Mouse (Mus musculus) forebrain, embryonic 11.5 days (tissue): Measurements from ENCODE around the gene Ttl. TPM values are rescaled to one million over a fixed set of nuclear protein-coding genes. Genes with fewer than 3 reads are reported as not detected.

Experiments
- ATAC-seq: fragments of 200-750 bp; cut with Nextera tagmentation; replicated peaks from 2 replicates; pipeline ENCODE4 v1.8.0; 2017; ENCODE audit warnings: moderate TSS enrichment; ENCODE audit not compliant: low FRiP score
- DNase-seq: peaks from one replicate; pipeline ENCODE4 v3.0.0-alpha.2; 2017; ENCODE audit warnings: low spot score
- H3K27ac ChIP-seq: fragments of 300-500 bp; sonication (generic); 2 replicates; pipeline ENCODE4 v1.5.1; 2014; ENCODE audit warnings: low read depth, low read length
- H3K27me3 ChIP-seq: fragments of 300-500 bp; sonication (generic); 2 replicates; pipeline ENCODE4 v1.6.1; 2014; ENCODE audit warnings: mild to moderate bottlenecking, low read length, mixed read lengths; ENCODE audit not compliant: control insufficient read depth, insufficient read depth
- H3K36me3 ChIP-seq: fragments of 300-500 bp; sonication (generic); 2 replicates; pipeline ENCODE4 v1.6.1; 2014; ENCODE audit warnings: mild to moderate bottlenecking, low read length, moderate library complexity, mixed read lengths; ENCODE audit not compliant: control insufficient read depth, insufficient read depth
- H3K4me1 ChIP-seq: fragments of 300-500 bp; sonication (generic); replicated peaks from 2 replicates; pipeline ENCODE4 v1.6.1; 2014; ENCODE audit warnings: low read length, mixed read lengths; ENCODE audit not compliant: control insufficient read depth, insufficient read depth
- H3K4me2 ChIP-seq: fragments of 300-500 bp; sonication (generic); 2 replicates; pipeline ENCODE4 v1.6.1; 2014; ENCODE audit warnings: low read depth, mild to moderate bottlenecking, low read length, moderate library complexity, mixed read lengths; ENCODE audit not compliant: severe bottlenecking
- H3K4me3 ChIP-seq: fragments of 300-500 bp; sonication (generic); 2 replicates; pipeline ENCODE4 v1.5.1; 2014; ENCODE audit warnings: low read depth, low read length
- H3K9ac ChIP-seq: fragments of 300-500 bp; sonication (generic); 2 replicates; pipeline ENCODE4 v1.6.1; 2014; ENCODE audit warnings: low read length
- H3K9me3 ChIP-seq: fragments of 300-500 bp; sonication (generic); 2 replicates; pipeline ENCODE4 v1.6.1; 2016; ENCODE audit warnings: low read length, mixed read lengths; ENCODE audit not compliant: control insufficient read depth
- WGBS: fragments of 180-500 bp; shearing (Covaris S2); extraction: QIAGEN DNeasy Blood & Tissue Kit; methylation state at CpG from one replicate; pipeline ENCODE4 v1.1.7; 2014; 5-methylcytosine and 5-hydroxymethylcytosine counted together
- polyA plus RNA-seq: library from polyadenylated mRNA; unstranded; fragments of >200 nt; fragmentation: Nextera tagmentation; extraction: Ambion mirVana; gene quantifications from 2 replicates; pipeline ENCODE4 v1.2.1, GENCODE M21; 2014

Gene Ttl
- polyA plus RNA-seq, 1 experiment from 2014 or later: 16.7 TPM

DNA sequence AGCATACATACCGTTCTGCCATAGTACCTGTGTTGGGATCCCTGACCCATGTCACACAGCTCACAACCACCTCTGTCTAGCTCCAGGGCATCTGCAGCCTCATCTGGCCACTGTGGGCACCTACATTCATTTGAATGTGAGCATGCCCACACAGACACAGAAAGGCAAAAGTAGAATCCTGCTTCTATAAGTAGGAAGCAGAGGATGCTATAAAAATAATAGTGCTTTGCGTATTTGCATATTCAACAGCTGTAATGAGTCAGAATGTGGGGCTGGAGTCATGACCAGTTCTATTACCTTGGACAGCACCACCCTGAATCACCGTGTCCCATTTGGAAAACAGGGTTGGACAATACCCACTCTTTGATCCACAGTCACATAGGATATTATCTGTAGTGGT lies 4.6 kb downstream of the Ttl start:
- WGBS: 89% methylated on average over 3 of the region's 3 CpGs
- no peaks in the 10 kb centered on the region for H3K9me3 ChIP-seq
- ATAC-seq (no peak), DNase-seq (no peak)
- no peak overlapping the region for H3K4me3 ChIP-seq
- no peak overlapping the region for H3K9ac ChIP-seq
- H3K4me1 ChIP-seq: peaks cover 7% of the 10 kb centered on the region; the same call in 1 of the 2 replicates
- no peak overlapping the region for H3K4me2 ChIP-seq
- no peaks in the 10 kb centered on the region for H3K27me3 ChIP-seq
- H3K27ac ChIP-seq: no peak overlapping the region
- no peaks in the 10 kb centered on the region; the same call in 1 of the 2 replicates for H3K36me3 ChIP-seq

DNA sequence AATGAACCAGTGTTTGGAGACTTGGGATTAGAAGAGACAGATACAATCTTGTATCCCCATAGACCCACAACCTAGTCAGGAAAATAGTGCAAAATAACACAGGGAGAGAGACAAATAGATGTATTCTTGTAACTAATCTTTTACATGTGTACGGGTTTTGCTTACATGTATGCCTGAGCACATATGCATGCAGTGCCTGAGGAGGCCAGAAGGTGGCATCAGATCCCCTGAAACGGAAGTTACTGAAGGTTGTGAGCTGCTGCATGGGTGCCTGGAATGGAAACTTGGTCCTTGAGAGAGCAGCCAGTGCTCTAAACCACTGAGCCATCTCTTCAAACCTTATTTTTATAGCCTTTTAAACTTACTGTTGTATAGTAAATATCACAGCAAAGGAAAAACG lies 12.6 kb downstream of the Ttl start:
- H3K4me3 ChIP-seq: no peak overlapping the region
- peaks cover 2% of the 10 kb centered on the region; the same call in 1 of the 2 replicates for H3K36me3 ChIP-seq
- no peaks in the 10 kb centered on the region for H3K27me3 ChIP-seq
- WGBS: 81% methylated on average over 3 of the region's 3 CpGs
- H3K9ac ChIP-seq: no peak overlapping the region
- no peak overlapping the region for H3K27ac ChIP-seq
- ATAC-seq: no peak
- DNase-seq: no peak
- H3K4me1 ChIP-seq: no peaks in the 10 kb centered on the region
- H3K4me2 ChIP-seq: no peak overlapping the region
- no peaks in the 10 kb centered on the region for H3K9me3 ChIP-seq

DNA sequence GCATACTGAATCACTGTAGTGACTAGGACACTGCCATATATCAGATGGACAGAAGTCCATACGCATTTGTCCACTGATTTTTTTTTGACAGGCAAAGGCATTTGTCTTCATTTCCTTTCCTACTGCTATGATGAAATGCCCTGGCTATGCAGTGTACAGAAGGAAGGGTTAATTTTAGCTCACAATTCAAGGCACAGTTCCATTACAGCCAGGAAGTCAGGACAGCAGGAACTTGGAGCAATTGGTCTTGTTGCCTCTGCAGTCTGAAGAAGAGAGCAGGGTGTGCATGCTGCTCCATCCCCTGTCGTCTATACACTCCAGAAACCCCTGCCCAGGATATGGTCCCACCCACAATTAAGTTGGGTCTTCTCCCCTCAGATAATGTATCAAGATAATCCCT lies 13.5 kb downstream of the Ttl start:
- H3K27ac ChIP-seq: no peak overlapping the region
- no peak overlapping the region for H3K4me2 ChIP-seq
- H3K27me3 ChIP-seq: no peaks in the 10 kb centered on the region
- H3K9me3 ChIP-seq: no peaks in the 10 kb centered on the region
- DNase-seq (no peak), ATAC-seq (no peak)
- WGBS: 82% methylated on average over 2 of the region's 2 CpGs
- H3K4me3 ChIP-seq: no peak overlapping the region
- H3K9ac ChIP-seq: no peak overlapping the region
- peaks cover 2% of the 10 kb centered on the region; the same call in 1 of the 2 replicates for H3K36me3 ChIP-seq
- H3K4me1 ChIP-seq: no peaks in the 10 kb centered on the region

DNA sequence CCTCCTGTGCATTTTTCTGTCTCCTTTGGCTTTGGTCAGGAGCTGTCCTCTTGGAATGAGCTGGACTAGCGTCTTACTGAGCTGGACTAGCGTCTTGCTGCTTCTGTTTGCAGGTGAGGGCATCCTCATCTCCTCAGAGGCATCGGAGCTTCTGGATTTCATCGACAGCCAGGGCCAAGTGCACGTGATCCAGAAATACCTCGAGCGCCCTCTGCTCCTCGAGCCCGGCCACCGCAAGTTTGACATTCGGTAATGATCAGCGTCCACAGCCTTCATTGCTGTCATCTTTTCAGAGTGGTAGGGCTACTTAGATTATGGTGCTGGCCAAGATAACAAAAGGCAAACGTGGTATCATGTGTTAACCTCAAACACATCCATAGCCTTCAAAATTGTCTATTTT lies 15.4 kb downstream of the Ttl start:
- no peak overlapping the region for H3K4me3 ChIP-seq

DNA sequence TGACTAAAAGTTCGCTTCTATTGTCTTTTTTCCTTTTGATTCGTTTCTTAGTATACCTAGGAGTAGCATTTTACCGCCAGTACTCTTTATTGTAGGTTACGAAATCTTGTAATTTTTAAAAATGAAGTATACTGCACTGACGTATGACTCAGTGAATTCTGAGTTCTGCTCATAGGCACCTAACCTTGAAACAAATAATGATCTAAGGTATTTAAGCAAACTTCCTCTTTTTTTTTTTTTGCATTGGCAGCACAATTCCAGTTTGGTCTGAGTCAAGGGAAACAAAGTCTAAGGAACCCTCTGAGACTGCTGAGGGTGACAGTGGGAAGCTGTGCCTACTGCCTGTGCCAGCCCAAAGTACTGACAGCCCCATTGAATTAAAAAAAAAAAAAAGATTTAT lies 17.8 kb downstream of the Ttl start:
- Histone ChIP-seq H3K27me3 (no peaks in the 10 kb centered on the region), H3K27ac (no peak overlapping the region), H3K9ac (no peak overlapping the region), H3K4me1 (no peaks in the 10 kb centered on the region), H3K36me3 (no peaks in the 10 kb centered on the region), H3K9me3 (no peaks in the 10 kb centered on the region), H3K4me3 (no peak overlapping the region), H3K4me2 (no peak overlapping the region)
- ATAC-seq (no peak), DNase-seq (no peak)
- WGBS: 91% methylated on average over 5 of the region's 5 CpGs

More for the DNA sequence above, 15.4 kb downstream of the Ttl start:
- Histone ChIP-seq H3K27me3 (no peaks in the 10 kb centered on the region), H3K27ac (no peak overlapping the region), H3K9me3 (no peaks in the 10 kb centered on the region), H3K9ac (no peak overlapping the region), H3K4me1 (no peaks in the 10 kb centered on the region), H3K36me3 (peaks cover 2% of the 10 kb centered on the region; the same call in 1 of the 2 replicates), H3K4me2 (no peak overlapping the region)
- WGBS: 76% methylated on average over 13 of the region's 13 CpGs
- ATAC-seq (no peak), DNase-seq (no peak)

DNA sequence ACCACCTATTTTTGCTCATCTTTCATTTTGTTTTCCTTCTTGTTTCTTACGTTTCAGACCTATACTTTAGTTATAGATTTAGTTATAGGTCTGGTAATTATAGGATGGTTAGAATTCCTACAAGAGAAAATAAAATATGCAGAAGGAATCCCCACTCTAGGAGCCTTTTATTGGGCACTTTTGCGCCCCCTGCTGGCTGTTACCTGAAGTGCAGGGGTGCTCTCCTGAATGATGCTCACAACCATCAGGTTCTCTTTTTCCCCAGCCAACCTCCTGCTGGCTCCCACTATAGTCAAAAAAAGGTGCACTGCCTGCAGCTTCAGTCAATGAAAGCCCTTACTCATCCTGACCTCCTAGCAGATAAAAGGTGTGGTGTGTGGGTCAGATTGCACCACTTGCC lies 19.2 kb downstream of the Ttl start:
- H3K27me3 ChIP-seq: no peaks in the 10 kb centered on the region
- H3K9me3 ChIP-seq: no peaks in the 10 kb centered on the region
- ATAC-seq (no peak), DNase-seq (peak; percentile 69)
- WGBS: 50% methylated on average over 2 of the region's 2 CpGs
- H3K36me3 ChIP-seq: no peaks in the 10 kb centered on the region
- H3K9ac ChIP-seq: no peak overlapping the region
- H3K4me2 ChIP-seq: no peak overlapping the region
- H3K4me1 ChIP-seq: no peaks in the 10 kb centered on the region
- H3K27ac ChIP-seq: no peak overlapping the region
- H3K4me3 ChIP-seq: no peak overlapping the region

DNA sequence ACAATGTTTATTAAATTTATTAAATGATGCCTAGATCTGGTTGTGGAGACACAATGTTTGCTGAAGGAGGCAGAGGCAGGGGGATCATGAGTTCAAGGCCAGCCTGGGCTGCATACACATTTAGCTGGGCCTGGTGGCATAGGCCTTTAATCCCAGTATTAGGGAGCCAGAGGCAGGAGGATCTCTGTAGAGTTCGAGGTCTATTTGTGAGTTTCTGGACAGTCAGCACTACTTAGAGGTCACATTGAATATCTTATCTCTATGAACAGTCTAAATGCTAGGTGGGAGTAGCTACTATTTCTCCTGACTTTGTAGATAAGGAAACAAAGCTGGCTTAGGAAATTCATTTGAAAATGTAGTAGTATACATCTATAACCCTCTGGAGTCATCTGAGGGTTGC lies 21.8 kb downstream of the Ttl start:
- Histone ChIP-seq H3K4me1 (no peaks in the 10 kb centered on the region), H3K27ac (no peak overlapping the region), H3K27me3 (no peaks in the 10 kb centered on the region), H3K9me3 (no peaks in the 10 kb centered on the region), H3K4me2 (no peak overlapping the region), H3K9ac (no peak overlapping the region), H3K36me3 (no peaks in the 10 kb centered on the region; the same call in 1 of the 2 replicates), H3K4me3 (no peak overlapping the region)
- 92% methylated on average over 1 of the region's 1 CpGs for WGBS
- no peak for ATAC-seq
- no peak for DNase-seq

DNA sequence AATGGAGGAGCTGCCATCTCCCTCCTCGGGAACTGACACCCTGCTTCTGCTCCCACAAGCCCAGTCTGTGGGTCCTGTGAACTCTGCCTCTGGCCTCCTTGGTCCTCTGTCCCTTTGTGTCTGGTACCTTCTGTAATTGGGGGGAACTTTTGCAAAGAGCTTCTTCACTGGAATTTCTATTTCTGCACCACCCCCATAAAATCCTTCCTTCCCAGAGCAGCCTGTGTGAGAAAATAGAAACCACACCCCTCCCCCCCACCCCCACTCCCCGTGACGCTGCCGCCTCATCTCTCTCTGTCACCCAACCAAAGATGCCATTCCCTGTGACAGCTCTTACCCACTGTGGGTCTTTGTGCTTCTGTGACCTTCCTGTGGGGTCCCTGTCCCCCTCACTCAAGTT lies 24.6 kb downstream of the Ttl start:
- Histone ChIP-seq H3K36me3 (no peaks in the 10 kb centered on the region; the same call in 1 of the 2 replicates), H3K27me3 (no peaks in the 10 kb centered on the region), H3K9me3 (no peaks in the 10 kb centered on the region), H3K4me3 (no peak overlapping the region), H3K27ac (no peak overlapping the region), H3K9ac (no peak overlapping the region), H3K4me2 (no peak overlapping the region), H3K4me1 (no peaks in the 10 kb centered on the region)
- WGBS: 73% methylated on average over 4 of the region's 4 CpGs
- DNase-seq (no peak), ATAC-seq (no peak)

DNA sequence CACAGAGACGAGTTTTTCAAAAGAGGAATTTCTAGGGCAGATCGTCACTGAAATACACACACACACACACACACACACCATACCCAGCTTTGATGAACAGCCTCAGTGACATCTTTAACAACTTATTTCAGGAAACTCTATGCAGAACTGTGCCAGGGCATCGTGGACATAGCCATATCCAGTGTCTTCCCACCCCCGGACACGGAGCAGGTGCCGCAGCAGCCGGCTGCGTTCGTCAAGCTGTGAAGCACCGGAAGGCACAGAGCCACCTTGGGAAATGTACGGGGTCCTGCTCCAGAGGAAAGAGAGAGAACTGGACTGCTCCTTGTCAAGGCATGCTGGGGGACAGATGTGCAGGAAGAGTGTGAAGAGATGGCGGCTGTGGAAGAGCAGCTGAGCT lies 27.1 kb downstream of the Ttl start:
- no peak for DNase-seq
- Histone ChIP-seq H3K27ac (no peak overlapping the region), H3K4me1 (no peaks in the 10 kb centered on the region), H3K9me3 (no peaks in the 10 kb centered on the region), H3K27me3 (no peaks in the 10 kb centered on the region), H3K4me3 (no peak overlapping the region), H3K4me2 (no peak overlapping the region), H3K9ac (no peak overlapping the region), H3K36me3 (no peaks in the 10 kb centered on the region; the same call in 1 of the 2 replicates)
- ATAC-seq: no peak
- 95% methylated on average over 12 of the region's 12 CpGs for whole genome bisulfite sequencing
